Mouse (Mus musculus): ENCODE results near the gene Map1b.

GRCm38 (mm10) chr13:99546832-99547231, 30.5 kb upstream of the Map1b start:
- TF ChIP-seq MAFK (IDR thresholded peaks at IDR 0.05; ENCODE audit: insufficient read depth, low read depth, low read length), result no peak
- TF ChIP-seq CHD2 (IDR thresholded peaks at IDR 0.05; ENCODE audit: low read depth, low read length), result no peak
- TF ChIP-seq HCFC1 (IDR thresholded peaks at IDR 0.05; ENCODE audit: borderline replicate concordance, insufficient read depth, low read length), result no peak

Data from ES-E14 (cell line).